Mouse (Mus musculus) testis, adult 2 months (tissue): ENCODE results near the gene Iqsec1.

Source experiments
- CTCF ChIP-seq: fragments of 200-500 bp; IDR thresholded peaks from 2 replicates; pipeline ENCODE4 v1.5.1; 2012; ENCODE audit warnings: low read depth, mild to moderate bottlenecking, inconsistent platforms, low read length, moderate library complexity; ENCODE audit not compliant: control insufficient read depth, insufficient read depth, insufficient replicate concordance
- POLR2A ChIP-seq: fragments of 200-500 bp; IDR thresholded peaks from 2 replicates; pipeline ENCODE4 v1.6.1; 2012; ENCODE audit warnings: low read depth, mild to moderate bottlenecking, inconsistent platforms, low read length, moderate library complexity; ENCODE audit not compliant: control insufficient read depth

- TF ChIP-seq POLR2A: no peak
- no peak for TF ChIP-seq CTCF
Observed at GRCm38 (mm10) chr6:90749414-90749937, 239.0 kb downstream of the Iqsec1 start.
